Mouse (Mus musculus): Measurements from ENCODE around the gene Trpm1.

- TF ChIP-seq CTCF (IDR thresholded peaks at IDR 0.05; ENCODE audit: low read depth) (no peak), EP300 (IDR thresholded peaks at IDR 0.05; ENCODE audit: low read depth) (no peak)
These were observed 3.1 kb upstream of the Trpm1 start for GRCm38 (mm10) chr7:64150436-64151080.
